Comparison of ENCODE assay signal across 24 mouse cellular contexts in the genomic region with DNA sequence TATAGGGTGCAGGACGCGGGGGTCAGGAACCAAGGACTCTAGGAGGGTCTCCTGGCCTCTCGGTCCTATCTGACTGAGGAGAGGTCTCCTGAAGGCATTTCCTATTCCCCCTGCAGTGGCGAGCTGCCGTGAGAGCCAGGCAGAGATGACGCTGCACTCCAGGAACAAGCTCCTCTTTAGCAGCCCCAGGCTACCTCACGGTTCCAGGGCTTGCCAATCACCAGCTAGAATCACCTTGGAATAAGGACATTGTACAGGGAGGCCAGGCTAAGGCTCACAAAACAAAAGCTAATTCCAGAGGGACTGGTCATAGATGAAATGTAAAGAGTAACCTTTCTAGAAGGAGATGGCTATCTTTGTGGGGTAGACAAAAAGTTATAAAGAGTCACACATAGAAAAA. TPM values are rescaled to one million over a fixed set of nuclear protein-coding genes. Genes with fewer than 3 reads are reported as not detected.
DNase-seq lines count a peak whose midpoint lies in the region; ATAC-seq and TF ChIP-seq lines count a peak whose summit lies in the region.
"Had no signal": no experiment of that assay in that cellular context is flagged by ENCODE, and none has a peak within 500 bp of the region (broad histone marks: within the 10 kb centered on the region; RNA-seq: fewer than 3 reads in every experiment).

No protein-coding gene starts in this region.

- TF ChIP-seq CTCF in kidney, adult 2 months (conservative IDR thresholded peaks at IDR 0.05; ENCODE audit: insufficient read depth, insufficient read length, low read depth, low read length) = no peak
- no peak for TF ChIP-seq CTCF in liver, postnatal 0 days (IDR thresholded peaks at IDR 0.05; ENCODE audit: low read depth)

- H3K9me3 ChIP-seq in kidney, embryonic 14.5 days (ENCODE audit: control insufficient read depth, low read length) = no peaks in the 10 kb centered on the region
- H3K9me3 ChIP-seq in liver, embryonic 13.5 days (replicated peaks) = no peaks in the 10 kb centered on the region
- no peaks in the 10 kb centered on the region for H3K9me3 ChIP-seq in liver, postnatal 0 days (ENCODE audit: low read length)
- H3K9me3 ChIP-seq: embryonic facial prominence, embryonic 13.5 days; embryonic facial prominence, embryonic 15.5 days; forebrain, embryonic 10.5 days; forebrain, embryonic 12.5 days had no signal

- no peak for ATAC-seq in kidney, embryonic 14.5 days (ENCODE audit: low FRiP score, low TSS enrichment)
- ATAC-seq in liver, embryonic 13.5 days (ENCODE audit: low read depth) = no peak
- no peak for ATAC-seq in liver, postnatal 0 days
- ATAC-seq: forebrain, embryonic 14.5 days had no signal

- peaks cover 4% of the 10 kb centered on the region for H3K36me3 ChIP-seq in kidney, adult 2 months (ENCODE audit: control insufficient read depth, insufficient read depth, low read length)
- peaks cover 78% of the 10 kb centered on the region for H3K36me3 ChIP-seq in kidney, embryonic 14.5 days (ENCODE audit: control insufficient read depth, insufficient read depth, low read length)
- H3K36me3 ChIP-seq in liver, embryonic 13.5 days = peaks cover 97% of the 10 kb centered on the region
- peaks cover 79% of the 10 kb centered on the region for H3K36me3 ChIP-seq in liver, postnatal 0 days (replicated peaks; ENCODE audit: insufficient read depth, low read length)

- no peak for TF ChIP-seq EP300 in liver, postnatal 0 days (IDR thresholded peaks at IDR 0.05; ENCODE audit: low read depth)

- H3K27ac ChIP-seq in kidney, adult 2 months (ENCODE audit: insufficient read depth, low read depth, low read length) = no peak overlapping the region
- H3K27ac ChIP-seq in kidney, embryonic 14.5 days (ENCODE audit: low read depth, low read length) = no peak overlapping the region
- H3K27ac ChIP-seq in liver, embryonic 13.5 days = peak overlapping the region; percentile 13; the same call in 1 of the 2 replicates
- no peak overlapping the region for H3K27ac ChIP-seq in liver, postnatal 0 days (ENCODE audit: low read depth)
- H3K27ac ChIP-seq: embryonic facial prominence, embryonic 13.5 days; embryonic facial prominence, embryonic 15.5 days; forebrain, embryonic 10.5 days; forebrain, embryonic 12.5 days had no signal

- no peak overlapping the region for H3K9ac ChIP-seq in kidney, embryonic 14.5 days (ENCODE audit: low read depth, low read length)
- no peak overlapping the region for H3K9ac ChIP-seq in liver, embryonic 13.5 days
- H3K9ac ChIP-seq in liver, postnatal 0 days (replicated peaks) = no peak overlapping the region
- H3K9ac ChIP-seq: embryonic facial prominence, embryonic 13.5 days; embryonic facial prominence, embryonic 15.5 days; forebrain, embryonic 12.5 days had no signal

- peaks cover 7% of the 10 kb centered on the region; the same call in 1 of the 2 replicates for H3K4me1 ChIP-seq in kidney, adult 2 months (ENCODE audit: control insufficient read depth, insufficient read depth, low read length)
- peaks cover 6% of the 10 kb centered on the region for H3K4me1 ChIP-seq in kidney, embryonic 14.5 days (ENCODE audit: control insufficient read depth, insufficient read depth, low read length)
- peaks cover 69% of the 10 kb centered on the region for H3K4me1 ChIP-seq in liver, embryonic 13.5 days (replicated peaks)
- peaks cover 11% of the 10 kb centered on the region for H3K4me1 ChIP-seq in liver, postnatal 0 days (ENCODE audit: insufficient read depth)

- WGBS in kidney, adult 2 months = 84% methylated on average over 7 of the region's 7 CpGs
- WGBS in kidney, embryonic 14.5 days = 92% methylated on average over 7 of the region's 7 CpGs
- 90% methylated on average over 7 of the region's 7 CpGs for WGBS in liver, embryonic 13.5 days (ENCODE audit: insufficient replicate concordance)
- WGBS in liver, postnatal 0 days (ENCODE audit: insufficient replicate concordance) = 89% methylated on average over 7 of the region's 7 CpGs

- H3K4me2 ChIP-seq in kidney, embryonic 14.5 days (replicated peaks; ENCODE audit: low read depth, low read length) = no peak overlapping the region
- no peak overlapping the region for H3K4me2 ChIP-seq in liver, embryonic 13.5 days
- H3K4me2 ChIP-seq in liver, postnatal 0 days (ENCODE audit: low read depth, low read length) = no peak overlapping the region
- H3K4me2 ChIP-seq: embryonic facial prominence, embryonic 13.5 days; embryonic facial prominence, embryonic 15.5 days; forebrain, embryonic 12.5 days had no signal

- DNase-seq in kidney, adult 2 months = peak; percentile 60
- DNase-seq in kidney, postnatal 4 days = no peak
- peak; percentile 23 to 28 for DNase-seq in kidney, postnatal 36 days
- DNase-seq in liver, embryonic 13.5 days = no peak
- DNase-seq in liver, postnatal 0 days = no peak
- DNase-seq: adrenal gland, adult 2 months; adrenal gland, postnatal 10 days; adrenal gland, postnatal 25 days; cerebellum, adult 11 months; cerebellum, adult 18-20 months; cerebellum, adult 8-10 months; cerebellum, adult 9-11 months; cerebellum, postnatal 14 days; cerebellum, postnatal 36 days; embryo, embryonic 11 days had no signal

- H3K27me3 ChIP-seq in kidney, adult 2 months (replicated peaks; ENCODE audit: control insufficient read depth, insufficient read depth, low read length) = no peaks in the 10 kb centered on the region
- no peaks in the 10 kb centered on the region for H3K27me3 ChIP-seq in kidney, embryonic 14.5 days (ENCODE audit: control insufficient read depth, insufficient read depth, low read length)
- H3K27me3 ChIP-seq in liver, embryonic 13.5 days = no peaks in the 10 kb centered on the region
- no peaks in the 10 kb centered on the region for H3K27me3 ChIP-seq in liver, postnatal 0 days (ENCODE audit: insufficient read depth, low read length)
- H3K27me3 ChIP-seq: embryonic facial prominence, embryonic 13.5 days; embryonic facial prominence, embryonic 15.5 days; forebrain, embryonic 12.5 days had no signal

- no peak for TF ChIP-seq POLR2A in kidney, adult 2 months (IDR thresholded peaks at IDR 0.05; ENCODE audit: low read depth, low read length)

- no peak overlapping the region for H3K4me3 ChIP-seq in kidney, adult 2 months (ENCODE audit: insufficient read depth, low read depth, low read length)
- H3K4me3 ChIP-seq in kidney, embryonic 14.5 days (ENCODE audit: low read length) = no peak overlapping the region
- H3K4me3 ChIP-seq in liver, embryonic 13.5 days (replicated peaks) = no peak overlapping the region
- no peak overlapping the region for H3K4me3 ChIP-seq in liver, postnatal 0 days (ENCODE audit: low read depth, low read length)
- H3K4me3 ChIP-seq: embryonic facial prominence, embryonic 13.5 days; embryonic facial prominence, embryonic 15.5 days; erythroblast, embryonic 14.5 days; forebrain, embryonic 10.5 days; forebrain, embryonic 12.5 days had no signal

RNA-seq across cellular contexts. Expression of a gene that starts 6.1 kb away (rescaled TPM):
- 38.9 and 52.2 TPM in 2 replicates for polyA plus RNA-seq in kidney, adult 2 months (2012; rRNA removed)
- polyA plus RNA-seq in kidney, embryonic 14.5 days (2014; fragmentation: Nextera tagmentation; extraction: Ambion mirVana) = 48.6 and 54.2 TPM in 2 replicates
- 47.9 and 49.6 TPM in 2 replicates for polyA plus RNA-seq in liver, embryonic 13.5 days (2015; fragmentation: Nextera tagmentation; extraction: Ambion mirVana)
- polyA plus RNA-seq in liver, postnatal 0 days (2015; fragmentation: Nextera tagmentation; extraction: Ambion mirVana) = 21.3 and 22.5 TPM in 2 replicates

RNA-seq across cellular contexts. Expression of a gene that starts 14.9 kb away (rescaled TPM):
- polyA plus RNA-seq in kidney, adult 2 months (2012; rRNA removed) = 0.64 and 1.2 TPM in 2 replicates
- 0.28 TPM in 1 of 2 replicates, not detected in the other for polyA plus RNA-seq in kidney, embryonic 14.5 days (2014; fragmentation: Nextera tagmentation; extraction: Ambion mirVana)
- polyA plus RNA-seq in liver, embryonic 13.5 days (2015; fragmentation: Nextera tagmentation; extraction: Ambion mirVana) = 0.13 and 0.20 TPM in 2 replicates
- 0.08 and 0.16 TPM in 2 replicates for polyA plus RNA-seq in liver, postnatal 0 days (2015; fragmentation: Nextera tagmentation; extraction: Ambion mirVana)
- polyA plus RNA-seq: C2C12; embryonic facial prominence, embryonic 11.5 days; embryonic facial prominence, embryonic 13.5 days; erythroblast, embryonic 14.5 days; forebrain, embryonic 10.5 days; forebrain, embryonic 12.5 days; forebrain, embryonic 14.5 days had no signal

RNA-seq across cellular contexts. Expression of a gene that starts 18.4 kb away (rescaled TPM):
- polyA plus RNA-seq in kidney, adult 2 months (2012; rRNA removed) = 172 and 183 TPM in 2 replicates
- 207 and 265 TPM in 2 replicates for polyA plus RNA-seq in kidney, embryonic 14.5 days (2014; fragmentation: Nextera tagmentation; extraction: Ambion mirVana)
- polyA plus RNA-seq in liver, embryonic 13.5 days (2015; fragmentation: Nextera tagmentation; extraction: Ambion mirVana) = 171 and 185 TPM in 2 replicates
- polyA plus RNA-seq in liver, postnatal 0 days (2015; fragmentation: Nextera tagmentation; extraction: Ambion mirVana) = 70.9 and 76.4 TPM in 2 replicates

RNA-seq across cellular contexts. Expression of a gene that starts 28.4 kb away (rescaled TPM):
- polyA plus RNA-seq in kidney, adult 2 months (2012; rRNA removed) = 123 and 145 TPM in 2 replicates
- 137 and 306 TPM in 2 replicates for polyA plus RNA-seq in kidney, embryonic 14.5 days (2014; fragmentation: Nextera tagmentation; extraction: Ambion mirVana)
- polyA plus RNA-seq in liver, embryonic 13.5 days (2015; fragmentation: Nextera tagmentation; extraction: Ambion mirVana) = 85.3 and 101 TPM in 2 replicates
- polyA plus RNA-seq in liver, postnatal 0 days (2015; fragmentation: Nextera tagmentation; extraction: Ambion mirVana) = 125 and 140 TPM in 2 replicates

RNA-seq across cellular contexts. Expression of a gene that starts 52.1 kb away (rescaled TPM):
- 23.3 and 24.5 TPM in 2 replicates for polyA plus RNA-seq in kidney, adult 2 months (2012; rRNA removed)
- polyA plus RNA-seq in kidney, embryonic 14.5 days (2014; fragmentation: Nextera tagmentation; extraction: Ambion mirVana) = 6.5 and 7.2 TPM in 2 replicates
- 1.0 and 1.2 TPM in 2 replicates for polyA plus RNA-seq in liver, embryonic 13.5 days (2015; fragmentation: Nextera tagmentation; extraction: Ambion mirVana)
- polyA plus RNA-seq in liver, postnatal 0 days (2015; fragmentation: Nextera tagmentation; extraction: Ambion mirVana) = 0.92 and 1.3 TPM in 2 replicates

Comparison
In these comparisons a context has a peak if more than half of its experiments do, and no peak if none do; other contexts are left out.
1. DNase-seq: peak in kidney, adult 2 months (single experiment) and kidney, postnatal 36 days (2 of 2); none in kidney, postnatal 4 days (0 of 2), liver, embryonic 13.5 days (single experiment) and liver, postnatal 0 days (single experiment).